In the genomic region with DNA sequence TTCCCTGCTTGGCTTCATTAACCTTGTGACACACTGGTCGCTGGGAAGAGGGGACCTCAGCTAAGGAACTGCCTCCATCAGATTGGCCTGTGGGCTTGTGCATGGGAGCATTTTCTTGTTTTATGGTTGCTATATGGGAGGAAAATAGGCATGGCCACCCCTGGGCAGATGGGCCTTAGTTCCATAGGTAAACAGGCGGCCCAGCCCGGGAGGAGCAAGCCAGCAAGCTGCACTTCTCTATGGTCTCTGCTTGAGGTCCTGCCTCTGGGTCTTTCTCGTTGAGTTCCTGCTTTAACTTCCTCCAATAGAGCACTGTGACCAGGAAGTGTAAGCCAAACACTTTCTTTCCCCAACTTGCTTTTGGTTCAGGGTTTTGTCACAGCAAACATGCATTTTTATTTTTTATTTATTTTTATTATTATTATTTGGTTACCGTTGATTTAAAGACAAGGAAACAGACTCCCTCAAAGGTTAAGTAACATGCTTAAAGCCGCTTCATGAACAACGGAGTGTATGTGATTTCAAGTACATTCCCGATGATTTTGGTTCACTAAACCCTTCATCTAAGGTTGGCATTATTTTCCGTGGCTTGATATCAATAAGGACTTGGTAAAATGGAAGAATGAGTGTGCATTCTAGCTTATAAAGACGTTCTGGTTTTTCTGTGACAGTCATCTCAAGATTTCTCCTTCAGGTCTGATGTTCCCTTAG, we compare ENCODE assay signal across 8 mouse cellular contexts. TPM values are rescaled to one million over a fixed set of nuclear protein-coding genes. Genes with fewer than 3 reads are reported as not detected.
DNase-seq lines count a peak whose midpoint lies in the region; ATAC-seq and TF ChIP-seq lines count a peak whose summit lies in the region.

No protein-coding gene starts in this region.

- H3K27ac ChIP-seq in gastrocnemius, adult 2 months: peak overlapping the region; percentile 98
- peak overlapping the region; percentile 63 for H3K27ac ChIP-seq in embryonic fibroblast, embryonic 13.5 days (ENCODE audit: insufficient read depth, low read length)
- H3K27ac ChIP-seq in hindbrain, embryonic 16.5 days (ENCODE audit: low read depth, low read length): peak overlapping the region; percentile 94
- peak overlapping the region; percentile 95 for H3K27ac ChIP-seq in lung, embryonic 16.5 days (ENCODE audit: low read length)
- H3K27ac ChIP-seq in spleen, adult 2 months (ENCODE audit: insufficient read depth, low read length): peak overlapping the region; percentile 79

- H3K4me2 ChIP-seq in hindbrain, embryonic 16.5 days (ENCODE audit: low read length): peak overlapping the region; percentile 86
- H3K4me2 ChIP-seq in lung, embryonic 16.5 days (ENCODE audit: low read depth, low read length): peak overlapping the region; percentile 61

- TF ChIP-seq CTCF in gastrocnemius, adult 2 months (IDR thresholded peaks at IDR 0.05): no peak
- no peak for TF ChIP-seq CTCF in embryonic fibroblast, embryonic 13.5 days (IDR thresholded peaks at IDR 0.05; ENCODE audit: borderline replicate concordance, insufficient read depth, low read length)
- TF ChIP-seq CTCF in spleen, adult 2 months (IDR thresholded peaks at IDR 0.05; ENCODE audit: extremely low read depth, insufficient read depth, insufficient read length, insufficient replicate concordance): no peak

- ATAC-seq in hindbrain, embryonic 16.5 days: peak; percentile 66
- peak; percentile 37 for ATAC-seq in lung, embryonic 16.5 days (ENCODE audit: low read depth)

- no peak for TF ChIP-seq POLR2A in embryonic fibroblast, embryonic 13.5 days (IDR thresholded peaks at IDR 0.05; ENCODE audit: low read depth, low read length)
- no peak for TF ChIP-seq POLR2A in spleen, adult 2 months (IDR thresholded peaks at IDR 0.05; ENCODE audit: low read depth, low read length)

- intact Hi-C loops in gastrocnemius, adult 2 months (cut with DNase I): no loop called here

- DNase-seq in gastrocnemius, adult 2 months: peak; percentile 36
- no peak for DNase-seq in gastrocnemius, adult 18-20 months (ENCODE audit: low spot score)
- DNase-seq in CD4-positive, CD25-positive, alpha-beta regulatory T cell, adult 2 months (ENCODE audit: low read depth, low spot score): peak; percentile 30
- peak in 1 of 2 experiments; percentile 24 for DNase-seq in spleen, adult 2 months (ENCODE audit: low read depth in 1 of 2, low spot score in 2 of 2)
- DNase-seq in urinary bladder, postnatal 4 days (ENCODE audit: low spot score in 2 of 2): no peak

- no peaks in the 10 kb centered on the region for H3K27me3 ChIP-seq in hindbrain, embryonic 16.5 days (replicated peaks; ENCODE audit: control insufficient read depth, insufficient read depth, low read length)
- H3K27me3 ChIP-seq in lung, embryonic 16.5 days (ENCODE audit: control insufficient read depth, insufficient read depth, low read depth, low read length): no peaks in the 10 kb centered on the region
- H3K27me3 ChIP-seq in spleen, adult 2 months (ENCODE audit: control insufficient read depth, insufficient read depth, low read length): no peaks in the 10 kb centered on the region

- WGBS in hindbrain, embryonic 16.5 days: 60% methylated on average over 10 of the region's 10 CpGs
- WGBS in lung, embryonic 16.5 days: 60% methylated on average over 10 of the region's 10 CpGs
- WGBS in spleen, adult 2 months: 55% methylated on average over 10 of the region's 10 CpGs

- H3K9me3 ChIP-seq in hindbrain, embryonic 16.5 days (ENCODE audit: control insufficient read depth, low read length): no peaks in the 10 kb centered on the region
- H3K9me3 ChIP-seq in lung, embryonic 16.5 days (ENCODE audit: control insufficient read depth, low read length): no peaks in the 10 kb centered on the region

- H3K4me3 ChIP-seq in gastrocnemius, adult 2 months: peak overlapping the region; percentile 82
- peak overlapping the region; percentile 59 for H3K4me3 ChIP-seq in embryonic fibroblast, embryonic 13.5 days (ENCODE audit: insufficient read depth, low read length)
- peak overlapping the region; percentile 78 for H3K4me3 ChIP-seq in hindbrain, embryonic 16.5 days (ENCODE audit: low read length)
- peak overlapping the region; percentile 63 for H3K4me3 ChIP-seq in lung, embryonic 16.5 days (ENCODE audit: low read length)
- peak overlapping the region; percentile 80 for H3K4me3 ChIP-seq in spleen, adult 2 months (ENCODE audit: extremely low read depth, insufficient read depth, insufficient read length)

- no peaks in the 10 kb centered on the region for H3K36me3 ChIP-seq in hindbrain, embryonic 16.5 days (ENCODE audit: control insufficient read depth, insufficient read depth, low read length)
- no peaks in the 10 kb centered on the region for H3K36me3 ChIP-seq in lung, embryonic 16.5 days (ENCODE audit: control insufficient read depth, insufficient read depth, low read length)
- H3K36me3 ChIP-seq in spleen, adult 2 months (ENCODE audit: control insufficient read depth, insufficient read depth, low read length): no peaks in the 10 kb centered on the region

- peak overlapping the region; percentile 83 for H3K9ac ChIP-seq in hindbrain, embryonic 16.5 days (ENCODE audit: low read depth, low read length)
- H3K9ac ChIP-seq in lung, embryonic 16.5 days (ENCODE audit: low read length): peak overlapping the region; percentile 78

- peaks cover 5% of the 10 kb centered on the region for H3K4me1 ChIP-seq in embryonic fibroblast, embryonic 13.5 days (ENCODE audit: control insufficient read depth, insufficient read depth, low read length)
- H3K4me1 ChIP-seq in hindbrain, embryonic 16.5 days (ENCODE audit: control insufficient read depth, insufficient read depth, low read depth, low read length): peaks cover 14% of the 10 kb centered on the region
- peaks cover 7% of the 10 kb centered on the region; the same call in 1 of the 2 replicates for H3K4me1 ChIP-seq in lung, embryonic 16.5 days (replicated peaks; ENCODE audit: control insufficient read depth, insufficient read depth, low read length)
- no peaks in the 10 kb centered on the region for H3K4me1 ChIP-seq in spleen, adult 2 months (ENCODE audit: control insufficient read depth, insufficient read depth, insufficient read length)

RNA-seq across cellular contexts. Expression of gene Agl, which starts 0.7 kb away (rescaled TPM):
- 1,000 to 10,000 TPM in 1 of 2 experiments, 100 to 1,000 TPM in 1; 657 to 1,000 TPM for total RNA-seq in gastrocnemius, adult 2 months (2021)
- total RNA-seq in gastrocnemius, adult 18-20 months (2021): 100 to 1,000 TPM; 606 to 681 TPM
- 32.2 and 33.6 TPM in 2 replicates for polyA plus RNA-seq in embryonic fibroblast, embryonic 13.5 days (2011; ENCODE audit: insufficient read length, low read depth, missing spikeins)
- 13.8 and 16.9 TPM in 2 replicates for polyA plus RNA-seq in hindbrain, embryonic 16.5 days (2015; fragmentation: Nextera tagmentation; extraction: Ambion mirVana)
- 17.6 and 18.3 TPM in 2 replicates for polyA plus RNA-seq in lung, embryonic 16.5 days (2015; fragmentation: Nextera tagmentation; extraction: Ambion mirVana)
- polyA plus RNA-seq in spleen, adult 2 months (2012; rRNA removed): 2.4 and 2.5 TPM in 2 replicates

RNA-seq across cellular contexts. Expression of gene Frrs1, which starts 50.6 kb away (rescaled TPM):
- 1 to 10 TPM; 1.9 to 2.7 TPM for total RNA-seq in gastrocnemius, adult 2 months (2021)
- 1 to 10 TPM; 1.9 to 2.3 TPM for total RNA-seq in gastrocnemius, adult 18-20 months (2021)
- polyA plus RNA-seq in embryonic fibroblast, embryonic 13.5 days (2011; ENCODE audit: insufficient read length, low read depth, missing spikeins): 32.4 and 45.3 TPM in 2 replicates
- 7.1 and 7.2 TPM in 2 replicates for polyA plus RNA-seq in hindbrain, embryonic 16.5 days (2015; fragmentation: Nextera tagmentation; extraction: Ambion mirVana)
- polyA plus RNA-seq in lung, embryonic 16.5 days (2015; fragmentation: Nextera tagmentation; extraction: Ambion mirVana): 7.2 and 7.5 TPM in 2 replicates
- polyA plus RNA-seq in spleen, adult 2 months (2012; rRNA removed): 10.6 and 11.5 TPM in 2 replicates

Comparison
In these comparisons a context has a peak if more than half of its experiments do, and no peak if none do; other contexts are left out.
1. DNase-seq: peak in gastrocnemius, adult 2 months (single experiment) and CD4-positive, CD25-positive, alpha-beta regulatory T cell, adult 2 months (single experiment); none in gastrocnemius, adult 18-20 months (single experiment) and urinary bladder, postnatal 4 days (0 of 2).
2. Peak in every context shown above with its lines, with median percentiles within 50 percentile points of each other: H3K27ac ChIP-seq and H3K4me3 ChIP-seq.